ENCODE assay signal across 9 mouse cellular contexts in genomic region chr13:65311311-65311755, GRCm38 (mm10). TPM values are rescaled to one million over a fixed set of nuclear protein-coding genes. Genes with fewer than 3 reads are reported as not detected.
A peak's percentile ranks its signal among the peaks of the same experiment; 100 is the strongest.
DNase-seq lines count a peak whose midpoint lies in the region; ATAC-seq and TF ChIP-seq lines count a peak whose summit lies in the region.
"Had no signal": no experiment of that assay in that cellular context is flagged by ENCODE, and none has a peak within 500 bp of the region (broad histone marks: within the 10 kb centered on the region; RNA-seq: fewer than 3 reads in every experiment).

No protein-coding gene starts in this region.

- H3K4me2 ChIP-seq in neural tube, embryonic 11.5 days (ENCODE audit: low read depth), result peak overlapping the region; percentile 30
- peak overlapping the region; percentile 36 for H3K4me2 ChIP-seq in hindbrain, embryonic 14.5 days (replicated peaks)
- H3K4me2 ChIP-seq in midbrain, embryonic 12.5 days (replicated peaks), result peak overlapping the region; percentile 32

- H3K9me3 ChIP-seq in neural tube, embryonic 11.5 days (ENCODE audit: control insufficient read depth, low read length), result 0 out of 2 replicates have a peak, but pooled peaks cover 4% of the 10 kb centered on the region
- H3K9me3 ChIP-seq in hindbrain, embryonic 14.5 days (ENCODE audit: control insufficient read depth, low read length), result peaks cover 28% of the 10 kb centered on the region
- peaks cover 29% of the 10 kb centered on the region for H3K9me3 ChIP-seq in midbrain, embryonic 12.5 days

- ATAC-seq in neural tube, embryonic 11.5 days (ENCODE audit: insufficient read depth, low FRiP score, low TSS enrichment), result peak; percentile 48; the same call in 1 of the 2 replicates
- ATAC-seq in hindbrain, embryonic 14.5 days (ENCODE audit: low FRiP score), result 0 out of 2 replicates have a peak, but pooled peaks have one; percentile 8
- peak; percentile 58; the same call in 1 of the 2 replicates for ATAC-seq in midbrain, embryonic 12.5 days (ENCODE audit: low FRiP score, low read depth)
- no peak; the same call in 1 of the 2 replicates for ATAC-seq in monocyte, adult 5-6 weeks (replicated peaks; ENCODE audit: insufficient number of reproducible peaks, low FRiP score, low TSS enrichment, poor library complexity, severe bottlenecking)

- no peak overlapping the region for H3K9ac ChIP-seq in neural tube, embryonic 11.5 days (ENCODE audit: low read length)
- no peak overlapping the region for H3K9ac ChIP-seq in hindbrain, embryonic 14.5 days
- H3K9ac ChIP-seq in midbrain, embryonic 12.5 days (replicated peaks), result no peak overlapping the region

- no peaks in the 10 kb centered on the region for H3K27me3 ChIP-seq in cerebellum, adult 2 months (ENCODE audit: control insufficient read depth, insufficient read depth, low read length)
- no peaks in the 10 kb centered on the region for H3K27me3 ChIP-seq in neural tube, embryonic 11.5 days (ENCODE audit: control insufficient read depth, insufficient read depth, low read length)
- H3K27me3 ChIP-seq in hindbrain, embryonic 14.5 days (ENCODE audit: control insufficient read depth, insufficient read depth, low read length), result no peaks in the 10 kb centered on the region
- H3K27me3 ChIP-seq in midbrain, embryonic 12.5 days, result no peaks in the 10 kb centered on the region

- peak; percentile 5 to 10 for DNase-seq in cerebellum, postnatal 25 days
- DNase-seq in cerebellum, adult 2 months, result no peak
- no peak for DNase-seq in neural tube, embryonic 11.5 days (ENCODE audit: low spot score)
- no peak for DNase-seq in neural tube, embryonic 10.5 days (ENCODE audit: extremely low spot score, low spot score)
- no peak for DNase-seq in hindbrain, embryonic 14.5 days (ENCODE audit: low spot score)
- DNase-seq in retina, embryonic 14.5 days (ENCODE audit: low spot score), result no peak

- 37% methylated on average over 27 of the region's 27 CpGs for WGBS in cerebellum, adult 2 months
- 36% methylated on average over 25 of the region's 27 CpGs for WGBS in neural tube, embryonic 11.5 days
- WGBS in hindbrain, embryonic 14.5 days, result 35% methylated on average over 27 of the region's 27 CpGs
- 36% methylated on average over 27 of the region's 27 CpGs for WGBS in midbrain, embryonic 12.5 days

- no peaks in the 10 kb centered on the region for H3K4me1 ChIP-seq in cerebellum, adult 2 months (ENCODE audit: control insufficient read depth, insufficient read depth, low read length)
- no peaks in the 10 kb centered on the region for H3K4me1 ChIP-seq in neural tube, embryonic 11.5 days (ENCODE audit: control insufficient read depth, insufficient read depth, low read length)
- H3K4me1 ChIP-seq in hindbrain, embryonic 14.5 days (replicated peaks; ENCODE audit: control insufficient read depth, insufficient read depth, low read length), result no peaks in the 10 kb centered on the region
- no peaks in the 10 kb centered on the region for H3K4me1 ChIP-seq in midbrain, embryonic 12.5 days

- no peak overlapping the region for H3K27ac ChIP-seq in cerebellum, adult 2 months (ENCODE audit: insufficient read depth, low read length)
- no peak overlapping the region for H3K27ac ChIP-seq in neural tube, embryonic 11.5 days (ENCODE audit: low read depth, low read length)
- no peak overlapping the region for H3K27ac ChIP-seq in hindbrain, embryonic 14.5 days
- no peak overlapping the region for H3K27ac ChIP-seq in midbrain, embryonic 12.5 days (replicated peaks)

- no peak for TF ChIP-seq CTCF in cerebellum, adult 2 months (IDR thresholded peaks at IDR 0.05; ENCODE audit: borderline replicate concordance, insufficient read depth, low read depth, low read length)

- no peak overlapping the region for H3K4me3 ChIP-seq in cerebellum, adult 2 months (replicated peaks; ENCODE audit: insufficient read depth, low read depth, low read length)
- no peak overlapping the region for H3K4me3 ChIP-seq in neural tube, embryonic 11.5 days (ENCODE audit: low read depth, low read length)
- H3K4me3 ChIP-seq in hindbrain, embryonic 14.5 days (replicated peaks; ENCODE audit: low read length), result peak overlapping the region; percentile 17
- H3K4me3 ChIP-seq in midbrain, embryonic 12.5 days, result no peak overlapping the region

- no peak for TF ChIP-seq POLR2A in cerebellum, adult 2 months (IDR thresholded peaks at IDR 0.05; ENCODE audit: borderline replicate concordance, insufficient read depth, low read length)

- no peaks in the 10 kb centered on the region for H3K36me3 ChIP-seq in neural tube, embryonic 11.5 days (ENCODE audit: control insufficient read depth, insufficient read depth, low read length)
- no peaks in the 10 kb centered on the region for H3K36me3 ChIP-seq in hindbrain, embryonic 14.5 days (replicated peaks; ENCODE audit: control insufficient read depth, insufficient read depth)
- no peaks in the 10 kb centered on the region for H3K36me3 ChIP-seq in midbrain, embryonic 12.5 days

RNA-seq across cellular contexts. Expression of gene Zfp369, which starts 32.7 kb away (rescaled TPM):
- 39.6 and 40.5 TPM in 2 replicates for polyA plus RNA-seq in cerebellum, adult 2 months (2012; rRNA removed)
- polyA plus RNA-seq in neural tube, embryonic 11.5 days (2014; fragmentation: Nextera tagmentation; extraction: Ambion mirVana), result 18.0 and 20.1 TPM in 2 replicates
- polyA plus RNA-seq in hindbrain, embryonic 14.5 days (2014; fragmentation: Nextera tagmentation; extraction: Ambion mirVana), result 23.1 and 27.8 TPM in 2 replicates
- polyA plus RNA-seq in midbrain, embryonic 12.5 days (2016; fragmentation: Nextera tagmentation; extraction: Ambion mirVana), result 23.3 and 26.8 TPM in 2 replicates
- total RNA-seq in monocyte, adult 5-6 weeks (2017), result 20.6 to 43.1 TPM (median 27.9 TPM) in 3 replicates

RNA-seq across cellular contexts. Expression of gene Gm10775, which starts 52.0 kb away (rescaled TPM):
- 0.32 and 0.56 TPM in 2 replicates for polyA plus RNA-seq in cerebellum, adult 2 months (2012; rRNA removed)
- not detected in 2 replicates for polyA plus RNA-seq in neural tube, embryonic 11.5 days (2014; fragmentation: Nextera tagmentation; extraction: Ambion mirVana)
- polyA plus RNA-seq in hindbrain, embryonic 14.5 days (2014; fragmentation: Nextera tagmentation; extraction: Ambion mirVana), result 0.17 and 0.37 TPM in 2 replicates
- polyA plus RNA-seq in midbrain, embryonic 12.5 days (2016; fragmentation: Nextera tagmentation; extraction: Ambion mirVana), result not detected in 2 replicates
- total RNA-seq in monocyte, adult 5-6 weeks (2017), result not detected in 3 replicates
- polyA plus RNA-seq: embryonic facial prominence, embryonic 11.5 days had no signal

Comparison
In these comparisons a context has a peak if more than half of its experiments do, and no peak if none do; other contexts are left out.
1. DNase-seq: peak in cerebellum, postnatal 25 days (2 of 2); none in cerebellum, adult 2 months (0 of 2), neural tube, embryonic 11.5 days (single experiment), neural tube, embryonic 10.5 days (single experiment), hindbrain, embryonic 14.5 days (single experiment) and retina, embryonic 14.5 days (single experiment).
2. Peak in every context shown above with its lines, with median percentiles within 50 percentile points of each other: H3K4me2 ChIP-seq.